ENCODE assay signal across 8 mouse cellular contexts in the genomic region with DNA sequence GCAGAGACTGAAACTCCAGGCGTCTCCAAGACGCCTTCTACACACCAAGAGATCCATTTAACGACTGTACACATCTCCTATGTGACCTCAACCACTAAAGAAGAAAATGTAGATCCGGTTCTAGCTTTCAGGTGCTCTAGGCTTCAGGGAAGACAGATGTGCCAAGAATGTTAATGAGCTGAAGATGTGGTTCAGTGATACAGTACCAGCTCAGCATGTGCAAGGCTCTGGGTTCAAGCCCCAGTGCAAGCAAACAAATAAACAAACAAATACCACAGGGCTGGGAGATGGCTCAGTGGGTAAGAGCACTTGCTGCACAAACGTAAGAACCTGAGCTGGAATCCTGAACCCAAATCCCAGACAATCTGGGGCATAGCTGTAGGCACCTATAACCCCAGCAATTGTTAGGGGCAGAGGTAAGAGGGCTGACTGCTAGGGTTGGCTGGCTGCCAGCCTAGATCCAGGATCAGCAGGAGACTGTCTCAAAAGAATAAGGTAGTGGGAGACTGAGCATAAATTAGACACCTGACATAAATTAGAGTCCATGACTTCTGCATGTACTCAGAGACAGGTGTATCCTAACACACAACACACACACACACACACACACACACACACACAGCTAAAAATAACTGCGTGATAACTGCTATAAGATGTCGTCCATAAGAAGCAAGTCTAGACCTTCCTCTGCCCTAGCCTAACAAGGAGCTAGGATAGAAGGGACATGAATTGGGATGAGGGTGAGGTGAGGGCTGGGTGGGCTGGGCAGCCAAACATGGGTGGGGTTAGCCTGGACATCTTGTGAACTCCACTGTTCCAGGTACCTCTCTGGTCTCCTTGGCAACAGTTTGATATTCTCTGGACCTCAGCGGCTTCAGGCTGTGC.
DNase-seq lines count a peak whose midpoint lies in the region; ATAC-seq and TF ChIP-seq lines count a peak whose summit lies in the region.

No protein-coding gene starts in this region.

- H3K9me3 ChIP-seq in heart, embryonic 16.5 days (replicated peaks; ENCODE audit: control insufficient read depth, low read length), result no peaks in the 10 kb centered on the region
- no peaks in the 10 kb centered on the region for H3K9me3 ChIP-seq in liver, embryonic 15.5 days (replicated peaks)

- ATAC-seq in heart, embryonic 16.5 days (replicated peaks; ENCODE audit: extremely low read depth, insufficient read depth, low FRiP score), result no peak
- ATAC-seq in liver, embryonic 15.5 days (ENCODE audit: insufficient read depth), result no peak

- H3K36me3 ChIP-seq in thymus, adult 2 months (ENCODE audit: control insufficient read depth, insufficient read depth, low read length), result peaks cover 6% of the 10 kb centered on the region
- peaks cover 3% of the 10 kb centered on the region; the same call in 1 of the 2 replicates for H3K36me3 ChIP-seq in heart, embryonic 16.5 days (ENCODE audit: control insufficient read depth, insufficient read depth)
- H3K36me3 ChIP-seq in liver, embryonic 15.5 days (replicated peaks), result no peaks in the 10 kb centered on the region

- H3K27ac ChIP-seq in thymus, adult 2 months (ENCODE audit: control insufficient read depth, insufficient read depth, low read length), result peak overlapping the region; percentile 97
- peak overlapping the region; percentile 93 for H3K27ac ChIP-seq in heart, embryonic 16.5 days (ENCODE audit: low read length)
- peak overlapping the region; percentile 51; the same call in 1 of the 2 replicates for H3K27ac ChIP-seq in liver, embryonic 15.5 days (replicated peaks)

- DNase-seq in thymus, adult 2 months, result no peak
- DNase-seq in thymus, adult 18-20 months, result no peak
- DNase-seq in thymus, postnatal 4 days, result peak; percentile 52
- no peak for DNase-seq in ovary, adult 18-20 months (ENCODE audit: low spot score)
- no peak for DNase-seq in lung, postnatal 36 days
- no peak for DNase-seq in layer of hippocampus, postnatal 14 days (ENCODE audit: low spot score in 2 of 2)

- TF ChIP-seq CTCF in thymus, adult 2 months (IDR thresholded peaks at IDR 0.05; ENCODE audit: borderline replicate concordance, control insufficient read depth, extremely low read depth, insufficient read depth, low read length, poor library complexity), result no peak

- peaks cover 79% of the 10 kb centered on the region for H3K4me1 ChIP-seq in thymus, adult 2 months (replicated peaks; ENCODE audit: control insufficient read depth, insufficient read depth, low read length)
- H3K4me1 ChIP-seq in heart, embryonic 16.5 days (ENCODE audit: control insufficient read depth, insufficient read depth, low read length), result peaks cover 56% of the 10 kb centered on the region
- peaks cover 33% of the 10 kb centered on the region for H3K4me1 ChIP-seq in liver, embryonic 15.5 days (replicated peaks)

- TF ChIP-seq POLR2A in thymus, adult 2 months (IDR thresholded peaks at IDR 0.05; ENCODE audit: control insufficient read depth, extremely low read depth, insufficient read depth, low read length, poor library complexity), result no peak

- H3K4me2 ChIP-seq in heart, embryonic 16.5 days (ENCODE audit: low read depth, low read length), result peak overlapping the region; percentile 55
- H3K4me2 ChIP-seq in liver, embryonic 15.5 days, result peak overlapping the region; percentile 41; the same call in 1 of the 2 replicates

- peak overlapping the region; percentile 27 for H3K4me3 ChIP-seq in thymus, adult 2 months (ENCODE audit: control insufficient read depth, insufficient read depth, low read length)
- no peak overlapping the region; the same call in 1 of the 2 replicates for H3K4me3 ChIP-seq in heart, embryonic 16.5 days (ENCODE audit: low read length)
- H3K4me3 ChIP-seq in liver, embryonic 15.5 days (replicated peaks), result no peak overlapping the region

- no peak overlapping the region; the same call in 1 of the 2 replicates for H3K9ac ChIP-seq in heart, embryonic 16.5 days (ENCODE audit: low read length)
- H3K9ac ChIP-seq in liver, embryonic 15.5 days, result no peak overlapping the region

- 38% methylated on average over 8 of the region's 8 CpGs for WGBS in thymus, adult 2 months
- 58% methylated on average over 8 of the region's 8 CpGs for WGBS in heart, embryonic 16.5 days
- WGBS in liver, embryonic 15.5 days (ENCODE audit: insufficient replicate concordance), result 55% methylated on average over 8 of the region's 8 CpGs

- H3K27me3 ChIP-seq in thymus, adult 2 months (ENCODE audit: control insufficient read depth, insufficient read depth, low read length), result no peaks in the 10 kb centered on the region
- no peaks in the 10 kb centered on the region for H3K27me3 ChIP-seq in heart, embryonic 16.5 days (ENCODE audit: control insufficient read depth, insufficient read depth, low read length)
- no peaks in the 10 kb centered on the region for H3K27me3 ChIP-seq in liver, embryonic 15.5 days
